Mouse (Mus musculus) heart, embryonic 13.5 days (tissue): ENCODE data around the gene Rufy3. TPM values are rescaled to one million over a fixed set of nuclear protein-coding genes. Genes with fewer than 3 reads are reported as not detected.

Source experiments
- ATAC-seq: fragments of 200-750 bp; cut with Nextera tagmentation; 2 replicates; pipeline ENCODE4 v1.8.0; 2017; ENCODE audit warnings: moderate TSS enrichment; ENCODE audit not compliant: insufficient number of reproducible peaks, low FRiP score, low TSS enrichment; ENCODE audit errors: extremely low read depth
- H3K27ac ChIP-seq: fragments of 300-500 bp; sonication (generic); replicated peaks from 2 replicates; pipeline ENCODE4 v1.5.1; 2015; ENCODE audit warnings: moderate library complexity, mild to moderate bottlenecking, inconsistent platforms
- H3K27me3 ChIP-seq: fragments of 300-500 bp; sonication (generic); replicated peaks from 2 replicates; pipeline ENCODE4 v1.6.1; 2015; ENCODE audit warnings: mild to moderate bottlenecking, inconsistent platforms
- H3K36me3 ChIP-seq: fragments of 300-500 bp; sonication (generic); 2 replicates; pipeline ENCODE4 v1.6.1; 2015; ENCODE audit warnings: mild to moderate bottlenecking, inconsistent platforms
- H3K4me1 ChIP-seq: fragments of 300-500 bp; sonication (generic); 2 replicates; pipeline ENCODE4 v1.6.1; 2015; ENCODE audit warnings: inconsistent platforms
- H3K4me2 ChIP-seq: fragments of 300-500 bp; sonication (generic); 2 replicates; pipeline ENCODE4 v1.6.1; 2015; ENCODE audit warnings: inconsistent platforms, mild to moderate bottlenecking, moderate library complexity
- H3K4me3 ChIP-seq: fragments of 300-500 bp; sonication (generic); 2 replicates; pipeline ENCODE4 v1.5.1; 2015; ENCODE audit warnings: moderate library complexity, mild to moderate bottlenecking, inconsistent platforms
- H3K9ac ChIP-seq: fragments of 300-500 bp; sonication (generic); 2 replicates; pipeline ENCODE4 v1.6.1; 2015; ENCODE audit warnings: inconsistent platforms, mild to moderate bottlenecking, moderate library complexity
- H3K9me3 ChIP-seq: fragments of 300-500 bp; sonication (generic); 2 replicates; pipeline ENCODE4 v1.6.1; 2016; ENCODE audit warnings: inconsistent platforms
- WGBS: fragments of 180-500 bp; shearing (Covaris S2); methylation state at CpG from one replicate; pipeline ENCODE4 v1.1.7; 2015; ENCODE audit warnings: mixed read lengths; 5-methylcytosine and 5-hydroxymethylcytosine counted together
- polyA plus RNA-seq: library from polyadenylated mRNA; unstranded; fragments of >200 nt; fragmentation: Nextera tagmentation; extraction: Ambion mirVana; gene quantifications from 2 replicates; pipeline ENCODE4 v1.2.1, GENCODE M21; 2015

Rufy3 gene
- polyA plus RNA-seq, 1 experiment from 2014 or later, result 8.5 TPM

DNA sequence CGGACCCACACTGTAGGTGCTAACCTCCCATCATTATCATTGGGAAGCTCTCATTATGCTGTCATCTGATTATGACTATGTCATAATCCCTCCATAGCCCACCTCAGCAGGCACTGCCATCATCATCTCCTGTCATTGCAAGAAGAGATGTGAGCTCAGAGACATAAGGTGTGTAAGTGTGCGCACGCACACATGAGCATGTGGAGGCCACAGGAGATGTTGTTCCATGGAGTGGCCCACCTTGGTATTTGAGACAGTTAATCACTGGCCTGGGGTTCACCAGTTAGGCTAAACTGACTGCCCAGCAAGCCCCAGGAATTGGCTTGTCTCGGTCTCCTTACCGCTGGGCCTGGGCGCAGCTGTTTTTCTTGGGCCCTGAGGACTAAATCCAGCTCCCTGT, 16.5 kb downstream of the Rufy3 start:
- no peak overlapping the region for H3K9ac ChIP-seq
- no peak overlapping the region for H3K4me2 ChIP-seq
- H3K36me3 ChIP-seq, result peaks cover 6% of the 10 kb centered on the region; the same call in 1 of the 2 replicates
- WGBS, result 92% methylated on average over 6 of the region's 6 CpGs
- ATAC-seq, result no peak
- no peaks in the 10 kb centered on the region for H3K9me3 ChIP-seq
- H3K4me3 ChIP-seq, result no peak overlapping the region
- no peaks in the 10 kb centered on the region for H3K27me3 ChIP-seq
- peaks cover 24% of the 10 kb centered on the region for H3K4me1 ChIP-seq
- H3K27ac ChIP-seq, result no peak overlapping the region

- 0 out of 2 replicates have a peak overlapping the region, but pooled peaks have one; percentile 2 for H3K4me3 ChIP-seq
- no peaks in the 10 kb centered on the region for H3K9me3 ChIP-seq
- WGBS, result 61% methylated on average over 9 of the region's 9 CpGs
- no peaks in the 10 kb centered on the region for H3K36me3 ChIP-seq
- no peak overlapping the region for H3K27ac ChIP-seq
- no peak overlapping the region; the same call in 1 of the 2 replicates for H3K9ac ChIP-seq
- H3K4me1 ChIP-seq, result peaks cover 41% of the 10 kb centered on the region
- no peak for ATAC-seq
- H3K27me3 ChIP-seq, result no peaks in the 10 kb centered on the region
- peak overlapping the region; percentile 27; the same call in 1 of the 2 replicates for H3K4me2 ChIP-seq
These were observed 18.6 kb downstream of the Rufy3 start for GRCm38 (mm10) chr5:88583271-88584031.

GRCm38 (mm10) chr5:88584061-88584460, 19.2 kb downstream of the Rufy3 start:
- no peak overlapping the region for H3K27ac ChIP-seq
- no peaks in the 10 kb centered on the region for H3K36me3 ChIP-seq
- no peaks in the 10 kb centered on the region for H3K9me3 ChIP-seq
- peak overlapping the region; percentile 28; the same call in 1 of the 2 replicates for H3K9ac ChIP-seq
- no peaks in the 10 kb centered on the region for H3K27me3 ChIP-seq
- ATAC-seq, result no peak
- H3K4me1 ChIP-seq, result peaks cover 41% of the 10 kb centered on the region
- peak overlapping the region; percentile 27 for H3K4me2 ChIP-seq
- H3K4me3 ChIP-seq, result peak overlapping the region; percentile 13; the same call in 1 of the 2 replicates
- WGBS, result 33% methylated on average over 9 of the region's 9 CpGs

- ATAC-seq, result peak; percentile 28; the same call in 1 of the 2 replicates
- WGBS, result 79% methylated on average over 7 of the region's 7 CpGs
- Histone ChIP-seq H3K9me3 (no peaks in the 10 kb centered on the region), H3K9ac (peak overlapping the region; percentile 65; the same call in 1 of the 2 replicates), H3K4me1 (peaks cover 41% of the 10 kb centered on the region), H3K4me2 (peak overlapping the region; percentile 56), H3K4me3 (no peak overlapping the region), H3K27ac (peak overlapping the region; percentile 88), H3K27me3 (no peaks in the 10 kb centered on the region), H3K36me3 (no peaks in the 10 kb centered on the region)
These were observed 21.8 kb downstream of the Rufy3 start for GRCm38 (mm10) chr5:88586407-88587174.

- Histone ChIP-seq H3K4me2 (peak overlapping the region; percentile 56), H3K4me3 (peak overlapping the region; percentile 13; the same call in 1 of the 2 replicates)
- 25% methylated on average over 13 of the region's 13 CpGs for WGBS
These were observed 22.5 kb downstream of the Rufy3 start for GRCm38 (mm10) chr5:88587211-88587934.

GRCm38 (mm10) chr5:88588481-88588880, 23.6 kb downstream of the Rufy3 start:
- Histone ChIP-seq H3K27ac (no peak overlapping the region), H3K36me3 (no peaks in the 10 kb centered on the region), H3K4me2 (no peak overlapping the region), H3K9ac (no peak overlapping the region), H3K4me3 (no peak overlapping the region), H3K9me3 (no peaks in the 10 kb centered on the region), H3K27me3 (no peaks in the 10 kb centered on the region), H3K4me1 (peaks cover 41% of the 10 kb centered on the region)
- no peak for ATAC-seq
- WGBS, result 76% methylated on average over 5 of the region's 5 CpGs

More at GRCm38 (mm10) chr5:88587211-88587934, 22.5 kb downstream of the Rufy3 start:
- peaks cover 41% of the 10 kb centered on the region for H3K4me1 ChIP-seq
- peak overlapping the region; percentile 65 for H3K9ac ChIP-seq
- no peaks in the 10 kb centered on the region for H3K36me3 ChIP-seq
- peak; percentile 64; the same call in 1 of the 2 replicates for ATAC-seq
- H3K27ac ChIP-seq, result peak overlapping the region; percentile 88
- H3K9me3 ChIP-seq, result no peaks in the 10 kb centered on the region
- no peaks in the 10 kb centered on the region for H3K27me3 ChIP-seq

GRCm38 (mm10) chr5:88593421-88594172, 28.8 kb downstream of the Rufy3 start:
- Histone ChIP-seq H3K27ac (no peak overlapping the region), H3K4me3 (no peak overlapping the region), H3K36me3 (no peaks in the 10 kb centered on the region), H3K4me1 (no peaks in the 10 kb centered on the region), H3K4me2 (no peak overlapping the region), H3K9ac (no peak overlapping the region), H3K27me3 (no peaks in the 10 kb centered on the region), H3K9me3 (no peaks in the 10 kb centered on the region)
- WGBS, result 87% methylated on average over 13 of the region's 13 CpGs
- ATAC-seq, result no peak

- no peak overlapping the region for H3K4me2 ChIP-seq
- no peak overlapping the region for H3K27ac ChIP-seq
- no peak for ATAC-seq
- no peaks in the 10 kb centered on the region for H3K27me3 ChIP-seq
- no peaks in the 10 kb centered on the region for H3K4me1 ChIP-seq
- H3K9ac ChIP-seq, result no peak overlapping the region
- no peaks in the 10 kb centered on the region for H3K9me3 ChIP-seq
- 80% methylated on average over 7 of the region's 7 CpGs for WGBS
- no peak overlapping the region for H3K4me3 ChIP-seq
- H3K36me3 ChIP-seq, result no peaks in the 10 kb centered on the region
These were observed 29.3 kb downstream of the Rufy3 start for GRCm38 (mm10) chr5:88594173-88594569.

- no peaks in the 10 kb centered on the region for H3K36me3 ChIP-seq
- no peak for ATAC-seq
- H3K4me2 ChIP-seq, result no peak overlapping the region
- H3K9me3 ChIP-seq, result no peaks in the 10 kb centered on the region
- 65% methylated on average over 5 of the region's 5 CpGs for WGBS
- H3K4me3 ChIP-seq, result no peak overlapping the region
- peaks cover 6% of the 10 kb centered on the region; the same call in 1 of the 2 replicates for H3K4me1 ChIP-seq
- no peaks in the 10 kb centered on the region for H3K27me3 ChIP-seq
- H3K27ac ChIP-seq, result no peak overlapping the region
- no peak overlapping the region for H3K9ac ChIP-seq
These were observed 31.0 kb downstream of the Rufy3 start for GRCm38 (mm10) chr5:88595537-88596455.

GRCm38 (mm10) chr5:88598961-88599360, 34.1 kb downstream of the Rufy3 start:
- no peak overlapping the region for H3K4me3 ChIP-seq
- ATAC-seq, result no peak
- no peaks in the 10 kb centered on the region for H3K27me3 ChIP-seq
- no peaks in the 10 kb centered on the region for H3K9me3 ChIP-seq
- 70% methylated on average over 6 of the region's 6 CpGs for WGBS
- no peak overlapping the region for H3K27ac ChIP-seq
- no peak overlapping the region for H3K4me2 ChIP-seq
- no peaks in the 10 kb centered on the region for H3K36me3 ChIP-seq
- peaks cover 9% of the 10 kb centered on the region; the same call in 1 of the 2 replicates for H3K4me1 ChIP-seq
- H3K9ac ChIP-seq, result no peak overlapping the region
